Mouse (Mus musculus) E14TG2a.4 (cell line): ENCODE measurements around the gene Scap.

Experiments
- CTCF ChIP-seq: conservative IDR thresholded peaks from 2 replicates; pipeline ENCODE4 v1.5.1; 2014; ENCODE audit warnings: low read length
- NANOG ChIP-seq: IDR thresholded peaks from 2 replicates; pipeline ENCODE4 v1.6.1; 2014; ENCODE audit warnings: borderline replicate concordance, low read length, mixed read lengths

DNA sequence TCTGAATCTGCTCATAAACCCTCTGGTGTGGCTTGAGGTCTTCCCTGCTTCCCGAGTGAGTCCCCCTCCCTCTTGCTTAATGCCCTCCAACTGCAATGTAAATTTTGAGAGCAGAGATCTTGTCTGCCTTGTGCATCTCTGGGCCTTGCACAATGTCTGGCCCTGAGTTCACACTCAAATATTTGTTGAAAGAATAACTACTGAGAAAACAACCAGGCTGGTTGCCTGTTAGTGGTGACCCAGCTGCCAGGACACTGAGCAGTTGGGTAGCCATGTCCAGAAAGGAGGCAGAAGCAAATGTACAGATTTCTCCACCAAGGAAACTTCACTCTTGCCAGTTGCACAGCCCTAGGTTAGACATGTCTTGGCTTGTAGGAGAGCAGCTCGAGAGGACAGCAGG is 25.3 kb downstream of the Scap start:
- TF ChIP-seq CTCF (no peak), NANOG (no peak)
